Mouse (Mus musculus) neural tube, embryonic 11.5 days (tissue): Measurements from ENCODE around the gene Tmem251. TPM values are rescaled to one million over a fixed set of nuclear protein-coding genes. Genes with fewer than 3 reads are reported as not detected.

ENCODE experiments used
- ATAC-seq: fragments of 200-750 bp; cut with Nextera tagmentation; 2 replicates; pipeline ENCODE4 v1.8.0; 2017; ENCODE audit warnings: moderate number of reproducible peaks, mild to moderate bottlenecking, moderate TSS enrichment, moderate library complexity; ENCODE audit not compliant: insufficient read depth, low FRiP score, low TSS enrichment
- DNase-seq: peaks from one replicate; pipeline ENCODE4 v3.0.0-alpha.2; 2015; ENCODE audit warnings: low spot score
- H3K27ac ChIP-seq: fragments of 300-500 bp; sonication (generic); 2 replicates; pipeline ENCODE4 v1.5.1; 2014; ENCODE audit warnings: low read depth, mild to moderate bottlenecking, low read length
- H3K27me3 ChIP-seq: fragments of 300-500 bp; sonication (generic); 2 replicates; pipeline ENCODE4 v1.6.1; 2014; ENCODE audit warnings: mild to moderate bottlenecking, low read length, mixed read lengths; ENCODE audit not compliant: control insufficient read depth, insufficient read depth
- H3K36me3 ChIP-seq: fragments of 300-500 bp; sonication (generic); 2 replicates; pipeline ENCODE4 v1.6.1; 2014; ENCODE audit warnings: mild to moderate bottlenecking, low read length, moderate library complexity, mixed read lengths; ENCODE audit not compliant: control insufficient read depth, insufficient read depth
- H3K4me1 ChIP-seq: fragments of 300-500 bp; sonication (generic); 2 replicates; pipeline ENCODE4 v1.6.1; 2014; ENCODE audit warnings: low read length, mixed read lengths; ENCODE audit not compliant: control insufficient read depth, insufficient read depth
- H3K4me2 ChIP-seq: fragments of 300-500 bp; sonication (generic); 2 replicates; pipeline ENCODE4 v1.6.1; 2014; ENCODE audit warnings: low read depth, mild to moderate bottlenecking, moderate library complexity
- H3K4me3 ChIP-seq: fragments of 300-500 bp; sonication (generic); 2 replicates; pipeline ENCODE4 v1.5.1; 2014; ENCODE audit warnings: low read depth, low read length
- H3K9ac ChIP-seq: fragments of 300-500 bp; sonication (generic); 2 replicates; pipeline ENCODE4 v1.6.1; 2014; ENCODE audit warnings: mild to moderate bottlenecking, low read length
- H3K9me3 ChIP-seq: fragments of 300-500 bp; sonication (generic); 2 replicates; pipeline ENCODE4 v1.6.1; 2016; ENCODE audit warnings: low read length; ENCODE audit not compliant: control insufficient read depth
- WGBS: fragments of 180-500 bp; shearing (Covaris S2); extraction: QIAGEN DNeasy Blood & Tissue Kit; methylation state at CpG from one replicate; pipeline ENCODE4 v1.1.7; 2014; 5-methylcytosine and 5-hydroxymethylcytosine counted together
- polyA plus RNA-seq: library from polyadenylated mRNA; unstranded; fragments of >200 nt; fragmentation: Nextera tagmentation; extraction: Ambion mirVana; gene quantifications from 2 replicates; pipeline ENCODE4 v1.2.1, GENCODE M21; 2014

Tmem251 gene
- polyA plus RNA-seq, 1 experiment from 2014 or later = 11.6 TPM

DNA sequence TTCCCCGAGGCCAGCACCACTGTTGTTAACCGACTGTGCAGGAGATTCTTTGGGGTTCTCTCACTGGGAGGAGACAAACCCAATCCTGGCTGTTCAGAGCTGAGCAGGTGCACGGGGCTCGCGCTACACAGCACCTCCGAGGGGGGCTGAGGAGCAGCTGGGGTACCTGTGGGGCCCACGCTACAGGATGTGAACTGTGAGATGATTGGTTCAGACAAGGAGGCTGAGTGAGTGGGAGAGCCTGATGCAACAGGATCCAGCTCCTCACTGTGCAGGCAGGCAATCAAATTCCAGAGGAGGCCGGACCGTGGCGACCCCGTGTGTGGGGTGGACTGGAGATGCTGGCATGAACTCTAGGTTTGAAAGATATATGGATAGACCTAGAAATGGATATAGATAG is 21.1 kb upstream of the Tmem251 start:
- Histone ChIP-seq H3K27ac (no peak overlapping the region), H3K4me1 (no peaks in the 10 kb centered on the region), H3K27me3 (no peaks in the 10 kb centered on the region), H3K9me3 (no peaks in the 10 kb centered on the region), H3K36me3 (no peaks in the 10 kb centered on the region), H3K4me3 (no peak overlapping the region), H3K9ac (no peak overlapping the region), H3K4me2 (no peak overlapping the region)
- DNase-seq (no peak), ATAC-seq (no peak)
- 62% methylated on average over 11 of the region's 11 CpGs for WGBS

DNA sequence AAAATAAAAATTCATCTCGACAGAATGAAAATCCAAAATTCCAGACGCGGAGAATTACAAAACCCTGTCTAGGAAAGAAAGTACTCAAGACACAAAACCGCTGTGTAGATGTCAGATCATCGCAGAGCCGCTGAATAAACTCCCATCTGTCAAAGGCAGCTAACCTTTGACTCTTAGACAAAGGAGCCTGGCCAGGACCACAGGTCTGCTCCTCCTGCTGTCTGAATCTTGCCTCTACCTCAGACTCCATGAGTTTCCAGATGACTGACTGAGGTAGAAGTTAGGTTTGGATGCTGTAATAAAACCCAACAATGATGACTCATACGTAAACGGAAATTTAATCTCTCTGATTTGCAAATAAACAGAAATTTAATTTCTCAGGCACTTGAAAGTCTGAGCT is 20.6 kb upstream of the Tmem251 start:
- Histone ChIP-seq H3K4me1 (no peaks in the 10 kb centered on the region), H3K27me3 (no peaks in the 10 kb centered on the region), H3K4me2 (no peak overlapping the region), H3K36me3 (no peaks in the 10 kb centered on the region), H3K4me3 (no peak overlapping the region), H3K9ac (no peak overlapping the region), H3K27ac (no peak overlapping the region), H3K9me3 (no peaks in the 10 kb centered on the region)
- no peak for DNase-seq
- WGBS = 72% methylated on average over 8 of the region's 8 CpGs
- no peak for ATAC-seq

DNA sequence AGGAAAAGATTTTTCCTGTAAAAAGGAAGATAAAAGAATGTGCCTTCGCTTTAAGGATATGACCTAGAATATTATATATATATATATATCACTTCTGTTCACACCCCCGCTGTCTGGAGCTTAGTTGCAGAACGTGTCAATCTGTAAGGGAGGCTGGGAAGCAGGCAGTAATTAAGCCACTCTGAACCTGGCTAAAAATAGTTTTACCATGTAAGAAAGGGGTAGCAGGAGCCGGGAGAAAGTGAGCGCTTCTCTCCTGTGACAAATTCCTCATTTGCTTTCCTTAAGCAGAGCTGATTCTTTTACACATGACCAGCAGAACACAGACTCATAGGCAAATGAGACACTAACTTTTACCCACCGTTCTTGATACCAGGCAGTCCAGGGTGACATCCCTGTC is 19.7 kb upstream of the Tmem251 start:
- Histone ChIP-seq H3K36me3 (no peaks in the 10 kb centered on the region), H3K4me3 (no peak overlapping the region), H3K9me3 (no peaks in the 10 kb centered on the region), H3K27ac (no peak overlapping the region), H3K9ac (no peak overlapping the region), H3K4me1 (no peaks in the 10 kb centered on the region), H3K4me2 (no peak overlapping the region), H3K27me3 (no peaks in the 10 kb centered on the region)
- no peak for ATAC-seq
- DNase-seq = no peak
- 75% methylated on average over 6 of the region's 6 CpGs for WGBS

GRCm38 (mm10) chr12:102725146-102725545 is 18.4 kb upstream of the Tmem251 start:
- ATAC-seq = no peak

GRCm38 (mm10) chr12:102725761-102726175 is 17.8 kb upstream of the Tmem251 start:
- WGBS = 81% methylated on average over 7 of the region's 7 CpGs
- peaks cover 1% of the 10 kb centered on the region; the same call in 1 of the 2 replicates for H3K4me1 ChIP-seq
- no peak for ATAC-seq
- H3K9me3 ChIP-seq = no peaks in the 10 kb centered on the region
- no peaks in the 10 kb centered on the region for H3K27me3 ChIP-seq
- H3K4me3 ChIP-seq = no peak overlapping the region
- no peaks in the 10 kb centered on the region for H3K36me3 ChIP-seq
- H3K27ac ChIP-seq = no peak overlapping the region
- H3K4me2 ChIP-seq = no peak overlapping the region
- no peak overlapping the region for H3K9ac ChIP-seq
- DNase-seq = no peak

More at GRCm38 (mm10) chr12:102725146-102725545, 18.4 kb upstream of the Tmem251 start:
- no peak for DNase-seq
- Histone ChIP-seq H3K9me3 (no peaks in the 10 kb centered on the region), H3K4me3 (no peak overlapping the region), H3K9ac (no peak overlapping the region), H3K4me1 (no peaks in the 10 kb centered on the region), H3K27ac (no peak overlapping the region), H3K27me3 (no peaks in the 10 kb centered on the region), H3K36me3 (no peaks in the 10 kb centered on the region), H3K4me2 (no peak overlapping the region)
- WGBS = 96% methylated on average over 6 of the region's 6 CpGs

- no peaks in the 10 kb centered on the region for H3K27me3 ChIP-seq
- H3K9me3 ChIP-seq = no peaks in the 10 kb centered on the region
- peak overlapping the region; percentile 95 for H3K27ac ChIP-seq
- peaks cover 7% of the 10 kb centered on the region; the same call in 1 of the 2 replicates for H3K4me1 ChIP-seq
- H3K4me2 ChIP-seq = peak overlapping the region; percentile 41
- 24% methylated on average over 26 of the region's 26 CpGs for WGBS
- ATAC-seq (peak; percentile 100), DNase-seq (peak; percentile 92)
- no peaks in the 10 kb centered on the region for H3K36me3 ChIP-seq
- H3K4me3 ChIP-seq = peak overlapping the region; percentile 16; the same call in 1 of the 2 replicates
- peak overlapping the region; percentile 38 for H3K9ac ChIP-seq
Measured at GRCm38 (mm10) chr12:102729855-102730797, 13.4 kb upstream of the Tmem251 start.

- Histone ChIP-seq H3K4me1 (peaks cover 7% of the 10 kb centered on the region; the same call in 1 of the 2 replicates), H3K27ac (peak overlapping the region; percentile 95), H3K9ac (peak overlapping the region; percentile 39), H3K4me2 (peak overlapping the region; percentile 41), H3K4me3 (0 out of 2 replicates have a peak overlapping the region, but pooled peaks have one; percentile 10), H3K9me3 (no peaks in the 10 kb centered on the region), H3K36me3 (no peaks in the 10 kb centered on the region), H3K27me3 (no peaks in the 10 kb centered on the region)
- ATAC-seq = peak; percentile 66
- DNase-seq = peak; percentile 43
- WGBS = 13% methylated on average over 16 of the region's 16 CpGs
Measured at GRCm38 (mm10) chr12:102730798-102731619, 12.6 kb upstream of the Tmem251 start.

GRCm38 (mm10) chr12:102733381-102733780 is 10.2 kb upstream of the Tmem251 start:
- no peak overlapping the region for H3K27ac ChIP-seq
- 12% methylated on average over 4 of the region's 5 CpGs for WGBS
- no peaks in the 10 kb centered on the region for H3K36me3 ChIP-seq
- H3K9ac ChIP-seq = no peak overlapping the region
- H3K4me2 ChIP-seq = no peak overlapping the region
- peak; percentile 80 for DNase-seq
- H3K27me3 ChIP-seq = no peaks in the 10 kb centered on the region
- no peaks in the 10 kb centered on the region for H3K9me3 ChIP-seq
- ATAC-seq = no peak
- H3K4me3 ChIP-seq = no peak overlapping the region
- peaks cover 7% of the 10 kb centered on the region; the same call in 1 of the 2 replicates for H3K4me1 ChIP-seq
